Mouse (Mus musculus) embryonic facial prominence, embryonic 12.5 days (tissue): Measurements from ENCODE around the gene 4933415F23Rik. TPM values are rescaled to one million over a fixed set of nuclear protein-coding genes. Genes with fewer than 3 reads are reported as not detected.
"Not testable (repeated sequence)": the region's sequence is repeated elsewhere in the genome, so short reads cannot be mapped to it uniquely, and the experiment has no call there.

Experiments used
- ATAC-seq: fragments of 200-750 bp; cut with Nextera tagmentation; 2 replicates; pipeline ENCODE4 v1.8.0; 2017; ENCODE audit not compliant: insufficient number of reproducible peaks, insufficient read depth, low FRiP score, low TSS enrichment
- H3K27ac ChIP-seq: fragments of 300-500 bp; sonication (generic); 2 replicates; pipeline ENCODE4 v1.5.1; 2016; ENCODE audit warnings: mild to moderate bottlenecking
- H3K27me3 ChIP-seq: fragments of 300-500 bp; sonication (generic); 2 replicates; pipeline ENCODE4 v1.6.1; 2016; ENCODE audit warnings: mild to moderate bottlenecking, moderate library complexity
- H3K36me3 ChIP-seq: fragments of 300-500 bp; sonication (generic); 2 replicates; pipeline ENCODE4 v1.6.1; 2016; ENCODE audit warnings: mild to moderate bottlenecking
- H3K4me1 ChIP-seq: fragments of 300-500 bp; sonication (generic); 2 replicates; pipeline ENCODE4 v1.6.1; 2016
- H3K4me2 ChIP-seq: fragments of 300-500 bp; sonication (generic); replicated peaks from 2 replicates; pipeline ENCODE4 v1.6.1; 2016; ENCODE audit warnings: mild to moderate bottlenecking, moderate library complexity
- H3K4me3 ChIP-seq: fragments of 300-500 bp; sonication (generic); 2 replicates; pipeline ENCODE4 v1.5.1; 2016; ENCODE audit warnings: mild to moderate bottlenecking
- H3K9ac ChIP-seq: fragments of 300-500 bp; sonication (generic); 2 replicates; pipeline ENCODE4 v1.6.1; 2016; ENCODE audit warnings: mild to moderate bottlenecking, moderate library complexity
- H3K9me3 ChIP-seq: fragments of 300-500 bp; sonication (generic); 2 replicates; pipeline ENCODE4 v1.6.1; 2016; ENCODE audit warnings: mild to moderate bottlenecking, moderate library complexity
- WGBS: fragments of 180-500 bp; shearing (Covaris S2); methylation state at CpG from one replicate; pipeline ENCODE4 v1.1.7; 2016; 5-methylcytosine and 5-hydroxymethylcytosine counted together
- polyA plus RNA-seq: library from polyadenylated mRNA; unstranded; fragments of >200 nt; fragmentation: Nextera tagmentation; extraction: Ambion mirVana; gene quantifications from 2 replicates; pipeline ENCODE4 v1.2.1, GENCODE M21; 2016

The 4933415F23Rik gene
- not detected in 2 replicates for polyA plus RNA-seq

- Histone ChIP-seq H3K27ac (no peak within 1 kb of the TSS), H3K4me3 (no peak within 1 kb of the TSS), H3K4me2 (no peak within 1 kb of the TSS), H3K9me3 (no peaks in the 10 kb centered on the region), H3K4me1 (no peaks in the 10 kb centered on the region), H3K9ac (no peak within 1 kb of the TSS), H3K36me3 (no peaks in the 10 kb centered on the region), H3K27me3 (no peaks in the 10 kb centered on the region)
- ATAC-seq, result no peak
- 92% methylated on average over 20 of the region's 20 CpGs for WGBS
These were observed at the start of gene 4933415F23Rik for GRCm38 (mm10) chr1:23102021-23102420. TSS of gene 4933415F23Rik (minus strand) at chr1:23102253.

DNA sequence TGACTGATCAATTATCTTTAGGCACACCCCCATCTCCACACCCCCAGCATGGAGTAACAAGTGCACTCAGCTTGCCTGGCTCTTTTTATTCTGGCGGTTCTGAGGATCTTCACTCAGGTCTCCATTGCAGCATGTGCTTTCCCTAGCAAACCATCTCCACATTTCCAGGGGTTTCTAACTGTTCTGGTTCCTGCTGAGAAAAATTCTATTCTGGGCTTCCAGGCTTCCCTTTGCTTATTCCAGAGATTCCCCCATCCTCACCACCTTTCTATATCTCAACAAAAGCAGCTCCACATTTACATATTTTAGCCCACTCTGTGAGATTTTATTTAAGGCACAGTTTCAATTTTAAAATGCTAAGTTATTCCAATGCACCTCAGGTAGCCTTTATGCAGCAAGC is 49.7 kb upstream of the 4933415F23Rik start:
- ATAC-seq, result no peak
- Histone ChIP-seq H3K27ac (no peak overlapping the region), H3K4me1 (no peaks in the 10 kb centered on the region), H3K9me3 (no peaks in the 10 kb centered on the region), H3K4me3 (no peak overlapping the region), H3K9ac (no peak overlapping the region), H3K4me2 (no peak overlapping the region), H3K27me3 (no peaks in the 10 kb centered on the region), H3K36me3 (no peaks in the 10 kb centered on the region)
- 84% methylated on average over 1 of the region's 1 CpGs for WGBS

DNA sequence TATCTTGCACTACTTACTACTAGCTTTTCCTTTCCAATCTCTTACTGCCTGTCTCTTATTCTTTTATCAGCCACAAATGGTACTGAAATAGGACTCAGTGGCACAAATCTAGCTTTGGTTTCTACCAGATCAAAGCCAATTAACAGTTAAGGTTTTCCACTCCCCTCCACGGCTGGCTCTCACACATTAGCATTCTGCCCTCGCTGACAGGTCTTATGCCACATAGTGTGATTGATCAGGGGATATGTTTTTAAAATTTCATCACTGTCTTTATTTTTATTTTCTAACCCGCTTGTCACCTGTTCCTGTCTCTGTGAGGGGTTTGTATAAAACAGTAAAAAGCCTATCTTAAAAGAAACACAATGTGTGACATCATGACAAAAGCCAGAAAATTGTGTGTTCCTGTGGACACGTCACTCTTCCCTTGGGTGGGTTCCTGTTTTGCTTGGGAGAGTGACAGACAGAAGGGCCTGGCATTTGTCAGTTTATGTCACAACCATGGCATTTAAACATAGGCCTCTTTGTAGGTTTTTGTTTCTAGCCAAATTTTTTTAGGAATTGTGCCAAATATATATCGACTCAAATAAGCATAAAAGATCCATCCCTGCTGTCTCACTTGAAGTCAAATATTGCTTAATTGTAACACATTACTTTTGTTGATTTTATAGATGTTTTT is 44.3 kb upstream of the 4933415F23Rik start:
- Histone ChIP-seq H3K9me3 (no peaks in the 10 kb centered on the region), H3K4me2 (no peak overlapping the region), H3K4me1 (no peaks in the 10 kb centered on the region), H3K27ac (no peak overlapping the region), H3K36me3 (no peaks in the 10 kb centered on the region), H3K4me3 (no peak overlapping the region), H3K9ac (no peak overlapping the region), H3K27me3 (no peaks in the 10 kb centered on the region)
- no peak for ATAC-seq
- WGBS, result 68% methylated on average over 5 of the region's 5 CpGs

- Histone ChIP-seq H3K4me1 (no peaks in the 10 kb centered on the region), H3K27ac (no peak overlapping the region), H3K4me3 (no peak overlapping the region), H3K27me3 (no peaks in the 10 kb centered on the region), H3K36me3 (no peaks in the 10 kb centered on the region), H3K9me3 (no peaks in the 10 kb centered on the region), H3K9ac (no peak overlapping the region), H3K4me2 (no peak overlapping the region)
- 80% methylated on average over 10 of the region's 10 CpGs for WGBS
- ATAC-seq, result no peak
These were observed 39.2 kb upstream of the 4933415F23Rik start for GRCm38 (mm10) chr1:23141121-23141811.

DNA sequence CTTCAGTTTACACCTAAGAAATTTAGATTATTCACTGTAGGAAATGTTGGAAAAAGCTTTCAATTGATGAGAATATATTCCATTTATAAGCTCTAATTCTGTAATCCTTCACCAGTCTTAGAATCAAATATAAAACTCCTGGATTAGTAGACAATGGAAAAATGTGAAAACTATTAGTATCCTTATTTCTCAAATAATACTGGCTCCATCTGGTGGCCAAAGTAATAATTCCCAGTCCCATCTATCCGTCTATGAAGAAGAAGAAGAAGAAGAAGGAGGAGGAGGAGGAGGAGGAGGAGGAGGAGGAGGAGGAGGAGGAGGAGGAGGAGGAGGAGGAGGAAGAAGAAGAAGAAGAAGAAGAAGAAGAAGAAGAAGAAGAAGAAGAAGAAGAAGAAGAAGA is 38.5 kb upstream of the 4933415F23Rik start:
- H3K27ac ChIP-seq, H3K36me3 ChIP-seq, H3K9me3 ChIP-seq, H3K27me3 ChIP-seq, H3K9ac ChIP-seq, H3K4me3 ChIP-seq, H3K4me2 ChIP-seq, H3K4me1 ChIP-seq, ATAC-seq: not testable (repeated sequence)
- 0% methylated on average over 1 of the region's 1 CpGs for WGBS

- Histone ChIP-seq H3K9ac (no peak overlapping the region), H3K36me3 (no peaks in the 10 kb centered on the region), H3K27me3 (no peaks in the 10 kb centered on the region), H3K4me2 (no peak overlapping the region), H3K4me3 (no peak overlapping the region), H3K4me1 (no peaks in the 10 kb centered on the region), H3K9me3 (no peaks in the 10 kb centered on the region), H3K27ac (no peak overlapping the region)
- WGBS, result 69% methylated on average over 4 of the region's 4 CpGs
- no peak for ATAC-seq
These were observed 18.8 kb upstream of the 4933415F23Rik start for GRCm38 (mm10) chr1:23120901-23121300.

DNA sequence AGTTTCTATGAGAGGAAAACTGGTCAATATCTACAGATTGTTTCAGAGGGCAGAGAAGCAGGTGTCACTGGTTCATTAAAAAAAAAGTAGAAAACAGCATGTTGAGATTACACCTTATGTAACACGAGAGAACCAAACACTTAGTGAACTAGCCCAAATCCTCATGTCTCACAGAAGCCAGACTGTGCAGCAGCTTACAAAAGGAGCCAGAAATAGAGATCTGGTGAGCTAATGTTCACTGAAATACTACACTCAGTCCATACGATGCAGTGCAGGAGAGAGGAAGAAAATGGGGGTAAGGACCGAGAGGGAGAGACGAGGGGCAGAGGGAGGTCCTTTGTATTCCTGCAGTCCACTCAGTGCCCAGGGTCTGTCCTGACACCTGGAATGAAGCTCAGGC is 17.4 kb upstream of the 4933415F23Rik start:
- no peak for ATAC-seq
- Histone ChIP-seq H3K9ac (no peak overlapping the region), H3K27ac (no peak overlapping the region), H3K36me3 (no peaks in the 10 kb centered on the region), H3K4me1 (no peaks in the 10 kb centered on the region), H3K4me2 (no peak overlapping the region), H3K9me3 (no peaks in the 10 kb centered on the region), H3K4me3 (no peak overlapping the region), H3K27me3 (no peaks in the 10 kb centered on the region)
- WGBS, result 47% methylated on average over 4 of the region's 4 CpGs

- Histone ChIP-seq H3K27me3 (no peaks in the 10 kb centered on the region), H3K9me3 (no peaks in the 10 kb centered on the region), H3K4me2 (no peak overlapping the region), H3K9ac (no peak overlapping the region), H3K36me3 (no peaks in the 10 kb centered on the region), H3K4me3 (no peak overlapping the region), H3K27ac (no peak overlapping the region), H3K4me1 (no peaks in the 10 kb centered on the region)
- no peak for ATAC-seq
- 49% methylated on average over 3 of the region's 3 CpGs for WGBS
These were observed 15.4 kb upstream of the 4933415F23Rik start for GRCm38 (mm10) chr1:23117423-23117822.

GRCm38 (mm10) chr1:23109191-23109590 is 7.1 kb upstream of the 4933415F23Rik start:
- 96% methylated on average over 1 of the region's 1 CpGs for WGBS
- H3K4me1 ChIP-seq, result no peaks in the 10 kb centered on the region
- no peaks in the 10 kb centered on the region for H3K9me3 ChIP-seq
- H3K9ac ChIP-seq, result no peak overlapping the region
- no peaks in the 10 kb centered on the region for H3K27me3 ChIP-seq
- H3K27ac ChIP-seq, result no peak overlapping the region
- ATAC-seq, result no peak
- H3K36me3 ChIP-seq, result no peaks in the 10 kb centered on the region
- H3K4me2 ChIP-seq, result no peak overlapping the region
- no peak overlapping the region for H3K4me3 ChIP-seq

- H3K4me2 ChIP-seq, result no peak overlapping the region
- H3K4me3 ChIP-seq, result no peak overlapping the region
- no peaks in the 10 kb centered on the region for H3K36me3 ChIP-seq
- H3K27me3 ChIP-seq, result no peaks in the 10 kb centered on the region
- H3K27ac ChIP-seq, result no peak overlapping the region
- 68% methylated on average over 4 of the region's 4 CpGs for whole genome bisulfite sequencing
- no peak for ATAC-seq
- no peak overlapping the region for H3K9ac ChIP-seq
- no peaks in the 10 kb centered on the region for H3K9me3 ChIP-seq
- H3K4me1 ChIP-seq, result no peaks in the 10 kb centered on the region
These were observed 828 bp upstream of the 4933415F23Rik start for GRCm38 (mm10) chr1:23102881-23103280.

- ATAC-seq, result no peak
- Histone ChIP-seq H3K27me3 (no peaks in the 10 kb centered on the region), H3K9ac (no peak overlapping the region), H3K36me3 (no peaks in the 10 kb centered on the region), H3K4me2 (no peak overlapping the region), H3K27ac (no peak overlapping the region), H3K4me1 (no peaks in the 10 kb centered on the region), H3K4me3 (no peak overlapping the region), H3K9me3 (no peaks in the 10 kb centered on the region)
- WGBS, result 56% methylated on average over 1 of the region's 1 CpGs
These were observed 2.3 kb downstream of the 4933415F23Rik start for GRCm38 (mm10) chr1:23099791-23100190.

DNA sequence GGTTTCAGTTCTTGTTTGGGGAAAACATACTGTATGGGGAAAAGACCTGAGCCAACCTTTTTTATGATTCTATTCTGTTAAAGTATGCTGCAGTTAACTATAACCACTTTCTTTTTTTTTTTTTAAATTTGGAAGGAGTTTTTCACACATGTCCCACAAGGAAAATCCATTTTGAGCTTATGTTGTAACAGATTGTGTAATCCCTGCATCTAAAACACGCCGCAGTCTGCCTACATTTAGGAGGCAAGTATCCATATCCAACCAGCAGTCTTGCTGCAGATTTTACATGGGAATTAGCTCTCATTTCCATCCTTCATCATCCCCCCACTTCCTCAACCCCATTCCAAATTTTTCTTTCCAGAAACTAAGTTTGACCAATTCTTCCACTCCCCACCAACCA is 3.6 kb downstream of the 4933415F23Rik start:
- H3K4me2 ChIP-seq, result no peak overlapping the region
- H3K36me3 ChIP-seq, result no peaks in the 10 kb centered on the region
- H3K27me3 ChIP-seq, result no peaks in the 10 kb centered on the region
- H3K4me1 ChIP-seq, result no peaks in the 10 kb centered on the region
- H3K9me3 ChIP-seq, result no peaks in the 10 kb centered on the region
- ATAC-seq, result no peak
- H3K27ac ChIP-seq, result no peak overlapping the region
- no peak overlapping the region for H3K4me3 ChIP-seq
- no peak overlapping the region for H3K9ac ChIP-seq
- 84% methylated on average over 2 of the region's 2 CpGs for WGBS
